In the genomic region with DNA sequence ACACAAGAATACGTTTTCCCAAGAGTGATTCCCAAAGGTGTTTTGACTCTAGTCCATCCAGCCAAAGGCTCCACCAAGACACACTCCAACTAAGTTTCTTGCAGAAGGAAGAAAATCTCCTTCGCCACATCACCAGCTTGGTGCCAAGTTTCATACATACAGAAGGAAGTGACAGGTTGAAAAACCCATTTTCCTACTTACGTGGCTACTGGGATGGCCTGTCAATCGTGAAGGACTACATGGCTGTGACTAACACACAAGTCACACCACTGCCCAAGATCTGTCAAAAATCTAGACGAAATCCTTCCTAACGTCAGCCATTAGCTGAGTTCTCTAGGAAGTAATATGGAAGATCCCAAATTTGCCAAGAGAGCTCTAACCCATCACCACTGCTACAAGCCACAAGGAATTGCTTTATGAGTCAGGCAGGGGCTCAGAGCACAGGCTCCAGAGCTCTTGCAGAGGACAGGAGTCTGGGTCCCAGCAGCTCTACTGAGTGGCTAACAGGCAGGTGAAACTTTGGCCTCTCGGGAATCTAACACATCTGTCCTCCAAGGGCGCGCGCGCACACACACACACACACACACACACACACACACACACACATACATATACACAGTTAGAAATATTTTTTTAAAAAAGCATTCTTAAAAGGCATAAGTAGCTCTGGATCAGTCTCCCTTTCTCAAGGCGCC, we compare ENCODE assay signal across 9 mouse cellular contexts. TPM values are rescaled to one million over a fixed set of nuclear protein-coding genes. Genes with fewer than 3 reads are reported as not detected.
DNase-seq lines count a peak whose midpoint lies in the region; ATAC-seq and TF ChIP-seq lines count a peak whose summit lies in the region.
"Had no signal": no experiment of that assay in that cellular context is flagged by ENCODE, and none has a peak within 500 bp of the region (broad histone marks: within the 10 kb centered on the region; RNA-seq: fewer than 3 reads in every experiment).

No protein-coding gene starts in this region.

- no peak for ATAC-seq in forebrain, embryonic 16.5 days
- ATAC-seq in liver, embryonic 12.5 days, result no peak
- ATAC-seq in granulocyte monocyte progenitor cell, adult 5-6 weeks (replicated peaks; ENCODE audit: poor library complexity, severe bottlenecking), result no peak

- 76% methylated on average over 11 of the region's 12 CpGs for WGBS in forebrain, embryonic 16.5 days
- WGBS in liver, embryonic 12.5 days (ENCODE audit: insufficient replicate concordance), result 59% methylated on average over 12 of the region's 12 CpGs
- 68% methylated on average over 12 of the region's 12 CpGs for WGBS in lung, adult 2 months

- H3K4me1 ChIP-seq in forebrain, embryonic 16.5 days (replicated peaks; ENCODE audit: control insufficient read depth, insufficient read depth, low read length), result peaks cover 14% of the 10 kb centered on the region
- H3K4me1 ChIP-seq in liver, embryonic 12.5 days, result peaks cover 44% of the 10 kb centered on the region
- peaks cover 7% of the 10 kb centered on the region for H3K4me1 ChIP-seq in lung, adult 2 months (ENCODE audit: control insufficient read depth, insufficient read depth, low read length)

- 0 out of 2 replicates have a peak, but pooled peaks cover 2% of the 10 kb centered on the region for H3K27me3 ChIP-seq in forebrain, embryonic 16.5 days (replicated peaks; ENCODE audit: control insufficient read depth, insufficient read depth, low read length)
- no peaks in the 10 kb centered on the region for H3K27me3 ChIP-seq in liver, embryonic 12.5 days (replicated peaks)

- TF ChIP-seq POLR2A in lung, adult 2 months (IDR thresholded peaks at IDR 0.05; ENCODE audit: borderline replicate concordance, extremely low read depth, low read depth, low read length), result no peak

- H3K36me3 ChIP-seq in forebrain, embryonic 16.5 days (ENCODE audit: control insufficient read depth, insufficient read depth), result no peaks in the 10 kb centered on the region
- no peaks in the 10 kb centered on the region for H3K36me3 ChIP-seq in liver, embryonic 12.5 days

- H3K27ac ChIP-seq in forebrain, embryonic 16.5 days (ENCODE audit: low read length), result no peak overlapping the region
- H3K27ac ChIP-seq in liver, embryonic 12.5 days, result no peak overlapping the region

- H3K4me3 ChIP-seq in forebrain, embryonic 16.5 days (replicated peaks; ENCODE audit: low read length), result peak overlapping the region; percentile 74
- peak overlapping the region; percentile 72 for H3K4me3 ChIP-seq in liver, embryonic 12.5 days
- H3K4me3 ChIP-seq in lung, adult 2 months (replicated peaks; ENCODE audit: extremely low read depth, low read depth, low read length), result no peak overlapping the region

- no peak for TF ChIP-seq CTCF in lung, adult 2 months (IDR thresholded peaks at IDR 0.05; ENCODE audit: insufficient read depth, low read length)

- DNase-seq in 3T3-L1 (ENCODE audit: low read depth, low spot score), result peak; percentile 76
- DNase-seq in A20 (ENCODE audit: low read depth, low spot score), result peak; percentile 61
- DNase-seq in urinary bladder, postnatal 36 days (ENCODE audit: low spot score in 2 of 2), result no peak
- no peak for DNase-seq in spleen, adult 12 weeks (ENCODE audit: low spot score)
- DNase-seq in lung, adult 2 months, result no peak
- DNase-seq: cerebellum, adult 18-20 months had no signal

- H3K4me2 ChIP-seq in forebrain, embryonic 16.5 days (ENCODE audit: low read length), result peak overlapping the region; percentile 94
- H3K4me2 ChIP-seq in liver, embryonic 12.5 days, result peak overlapping the region; percentile 97

- no peak overlapping the region for H3K9ac ChIP-seq in forebrain, embryonic 16.5 days (replicated peaks; ENCODE audit: low read depth, low read length)
- peak overlapping the region; percentile 79 for H3K9ac ChIP-seq in liver, embryonic 12.5 days

- no peaks in the 10 kb centered on the region for H3K9me3 ChIP-seq in forebrain, embryonic 16.5 days (ENCODE audit: control insufficient read depth, low read length)
- no peaks in the 10 kb centered on the region for H3K9me3 ChIP-seq in liver, embryonic 12.5 days (replicated peaks)

RNA-seq across cellular contexts. Expression of gene Snx8, which starts 1.1 kb away (rescaled TPM):
- polyA plus RNA-seq in forebrain, embryonic 16.5 days (2015; fragmentation: Nextera tagmentation; extraction: Ambion mirVana), result 18.3 and 24.1 TPM in 2 replicates
- 11.9 and 14.0 TPM in 2 replicates for polyA plus RNA-seq in liver, embryonic 12.5 days (2016; fragmentation: Nextera tagmentation; extraction: Ambion mirVana)
- total RNA-seq in granulocyte monocyte progenitor cell, adult 5-6 weeks (2014; fragmentation: Nextera tagmentation), result 8.9 and 12.8 TPM in 2 replicates
- total RNA-seq in granulocyte monocyte progenitor cell, adult 5-6 weeks (2017), result 7.3 and 9.1 TPM in 2 replicates
- polyA plus RNA-seq in lung, adult 2 months (2012; rRNA removed), result 18.7 and 20.0 TPM in 2 replicates

RNA-seq across cellular contexts. Expression of gene Eif3b, which starts 31.2 kb away (rescaled TPM):
- polyA plus RNA-seq in forebrain, embryonic 16.5 days (2015; fragmentation: Nextera tagmentation; extraction: Ambion mirVana), result 75.4 and 86.4 TPM in 2 replicates
- 217 and 229 TPM in 2 replicates for polyA plus RNA-seq in liver, embryonic 12.5 days (2016; fragmentation: Nextera tagmentation; extraction: Ambion mirVana)
- 237 and 268 TPM in 2 replicates for total RNA-seq in granulocyte monocyte progenitor cell, adult 5-6 weeks (2014; fragmentation: Nextera tagmentation)
- total RNA-seq in granulocyte monocyte progenitor cell, adult 5-6 weeks (2017), result 200 and 239 TPM in 2 replicates
- polyA plus RNA-seq in lung, adult 2 months (2012; rRNA removed), result 83.0 and 86.2 TPM in 2 replicates

RNA-seq across cellular contexts. Expression of gene Mrm2, which starts 56.3 kb away (rescaled TPM):
- polyA plus RNA-seq in forebrain, embryonic 16.5 days (2015; fragmentation: Nextera tagmentation; extraction: Ambion mirVana), result 21.6 and 22.6 TPM in 2 replicates
- polyA plus RNA-seq in liver, embryonic 12.5 days (2016; fragmentation: Nextera tagmentation; extraction: Ambion mirVana), result 12.0 and 14.7 TPM in 2 replicates
- 6.3 and 11.2 TPM in 2 replicates for total RNA-seq in granulocyte monocyte progenitor cell, adult 5-6 weeks (2014; fragmentation: Nextera tagmentation)
- 7.7 and 9.3 TPM in 2 replicates for total RNA-seq in granulocyte monocyte progenitor cell, adult 5-6 weeks (2017)
- polyA plus RNA-seq in lung, adult 2 months (2012; rRNA removed), result 5.4 and 7.4 TPM in 2 replicates

RNA-seq across cellular contexts. Expression of gene Gm4869, which starts 57.5 kb away (rescaled TPM):
- not detected in 2 replicates for polyA plus RNA-seq in forebrain, embryonic 16.5 days (2015; fragmentation: Nextera tagmentation; extraction: Ambion mirVana)
- polyA plus RNA-seq in liver, embryonic 12.5 days (2016; fragmentation: Nextera tagmentation; extraction: Ambion mirVana), result not detected in 2 replicates
- total RNA-seq in granulocyte monocyte progenitor cell, adult 5-6 weeks (2014; fragmentation: Nextera tagmentation), result not detected in 2 replicates
- total RNA-seq in granulocyte monocyte progenitor cell, adult 5-6 weeks (2017), result not detected in 2 replicates
- 0.05 TPM in 1 of 2 replicates, not detected in the other for polyA plus RNA-seq in lung, adult 2 months (2012; rRNA removed)

Comparison
In these comparisons a context has a peak if more than half of its experiments do, and no peak if none do; other contexts are left out.
1. DNase-seq: peak in 3T3-L1 (single experiment) and A20 (single experiment); none in urinary bladder, postnatal 36 days (0 of 2), spleen, adult 12 weeks (single experiment) and lung, adult 2 months (single experiment).